Mouse (Mus musculus) forebrain, postnatal 0 days (tissue): ENCODE results near the gene Anapc16. TPM values are rescaled to one million over a fixed set of nuclear protein-coding genes. Genes with fewer than 3 reads are reported as not detected.
A peak's percentile ranks its signal among the peaks of the same experiment; 100 is the strongest.

ENCODE experiments used
- ATAC-seq: fragments of 200-750 bp; cut with Nextera tagmentation; 2 replicates; pipeline ENCODE4 v1.8.0; 2017; ENCODE audit warnings: mild to moderate bottlenecking, moderate library complexity
- DNase-seq: peaks from one replicate; pipeline ENCODE4 v3.0.0-alpha.2; 2015
- H3K27ac ChIP-seq: fragments of 300-500 bp; sonication (generic); 2 replicates; pipeline ENCODE4 v1.5.1; 2014; ENCODE audit warnings: low read depth, mild to moderate bottlenecking, antibody characterized with exemption, low read length, moderate library complexity, mixed read lengths
- H3K27me3 ChIP-seq: fragments of 300-500 bp; sonication (generic); 2 replicates; pipeline ENCODE4 v1.6.1; 2014; ENCODE audit warnings: mild to moderate bottlenecking, low read length, mixed read lengths; ENCODE audit not compliant: insufficient read depth
- H3K36me3 ChIP-seq: fragments of 300-500 bp; sonication (generic); 2 replicates; pipeline ENCODE4 v1.6.1; 2014; ENCODE audit warnings: mild to moderate bottlenecking, moderate library complexity; ENCODE audit not compliant: insufficient read depth
- H3K4me1 ChIP-seq: fragments of 300-500 bp; sonication (generic); 2 replicates; pipeline ENCODE4 v1.6.1; 2014; ENCODE audit warnings: antibody characterized with exemption; ENCODE audit not compliant: insufficient read depth
- H3K4me2 ChIP-seq: fragments of 300-500 bp; sonication (generic); 2 replicates; pipeline ENCODE4 v1.6.1; 2014; ENCODE audit warnings: low read depth, mild to moderate bottlenecking, moderate library complexity
- H3K4me3 ChIP-seq: fragments of 300-500 bp; sonication (generic); 2 replicates; pipeline ENCODE4 v1.5.1; 2014; ENCODE audit warnings: low read depth, low read length, mixed read lengths
- H3K9ac ChIP-seq: fragments of 300-500 bp; sonication (generic); 2 replicates; pipeline ENCODE4 v1.6.1; 2014; ENCODE audit warnings: mild to moderate bottlenecking
- H3K9me3 ChIP-seq: fragments of 300-500 bp; sonication (generic); 2 replicates; pipeline ENCODE4 v1.6.1; 2016; ENCODE audit warnings: low read length
- CTCF ChIP-seq: sonication (generic); IDR thresholded peaks from 2 replicates; pipeline ENCODE4 v1.5.1; 2016; ENCODE audit warnings: antibody characterized with exemption, control low read depth, low read depth
- WGBS: fragments of 180-500 bp; shearing (Covaris S2); extraction: QIAGEN DNeasy Blood & Tissue Kit; methylation state at CpG from one replicate; pipeline ENCODE4 v1.1.7; 2014; 5-methylcytosine and 5-hydroxymethylcytosine counted together
- polyA plus RNA-seq: library from polyadenylated mRNA; unstranded; fragments of >200 nt; fragmentation: Nextera tagmentation; extraction: Ambion mirVana; gene quantifications from 2 replicates; pipeline ENCODE4 v1.2.1, GENCODE M21; 2015
- total RNA-seq: library from RNA; depleted of rRNA; stranded (reverse); fragments of >200 nt; gene quantifications from 2 replicates; pipeline ENCODE4 v1.2.3, GENCODE M21; 2014

Anapc16 gene
- total and polyA plus RNA-seq, 2 experiments from 2014 or later = 115 to 117 TPM

GRCm38 (mm10) chr10:59958458-59958857 is 44.5 kb downstream of the Anapc16 start:
- H3K4me2 ChIP-seq = peak overlapping the region; percentile 35
- ATAC-seq (peak; percentile 67), DNase-seq (peak; percentile 61)

GRCm38 (mm10) chr10:59957171-59958149 is 45.5 kb downstream of the Anapc16 start:
- Histone ChIP-seq H3K27ac (peak overlapping the region; percentile 73), H3K27me3 (no peaks in the 10 kb centered on the region), H3K4me3 (no peak overlapping the region), H3K9me3 (no peaks in the 10 kb centered on the region), H3K9ac (peak overlapping the region; percentile 35), H3K4me2 (peak overlapping the region; percentile 35), H3K4me1 (peaks cover 23% of the 10 kb centered on the region), H3K36me3 (no peaks in the 10 kb centered on the region)
- peak; percentile 81 for DNase-seq
- WGBS = 12% methylated on average over 25 of the region's 25 CpGs
- peak; percentile 70 for ATAC-seq
- no peak for TF ChIP-seq CTCF

More at GRCm38 (mm10) chr10:59958458-59958857, 44.5 kb downstream of the Anapc16 start:
- no peak for TF ChIP-seq CTCF
- H3K27me3 ChIP-seq = no peaks in the 10 kb centered on the region
- 16% methylated on average over 5 of the region's 5 CpGs for WGBS
- no peaks in the 10 kb centered on the region for H3K36me3 ChIP-seq
- no peak overlapping the region for H3K4me3 ChIP-seq
- H3K4me1 ChIP-seq = peaks cover 23% of the 10 kb centered on the region
- no peaks in the 10 kb centered on the region for H3K9me3 ChIP-seq
- peak overlapping the region; percentile 73 for H3K27ac ChIP-seq
- H3K9ac ChIP-seq = peak overlapping the region; percentile 35

GRCm38 (mm10) chr10:59956681-59957080 is 46.3 kb downstream of the Anapc16 start:
- 44% methylated on average over 5 of the region's 5 CpGs for WGBS
- ATAC-seq = no peak

GRCm38 (mm10) chr10:59953564-59954039 is 49.3 kb downstream of the Anapc16 start:
- ATAC-seq = no peak
- Histone ChIP-seq H3K4me2 (no peak overlapping the region), H3K36me3 (peaks cover 3% of the 10 kb centered on the region; the same call in 1 of the 2 replicates), H3K9ac (no peak overlapping the region), H3K27me3 (no peaks in the 10 kb centered on the region), H3K4me3 (no peak overlapping the region), H3K27ac (peak overlapping the region; percentile 40; the same call in 1 of the 2 replicates), H3K4me1 (peaks cover 34% of the 10 kb centered on the region), H3K9me3 (no peaks in the 10 kb centered on the region)
- 31% methylated on average over 7 of the region's 7 CpGs for WGBS
- no peak for TF ChIP-seq CTCF
- DNase-seq = no peak

More at GRCm38 (mm10) chr10:59956681-59957080, 46.3 kb downstream of the Anapc16 start:
- DNase-seq = peak; percentile 50
- H3K4me2 ChIP-seq = no peak overlapping the region
- no peaks in the 10 kb centered on the region for H3K9me3 ChIP-seq
- H3K4me3 ChIP-seq = no peak overlapping the region
- H3K4me1 ChIP-seq = peaks cover 23% of the 10 kb centered on the region
- no peaks in the 10 kb centered on the region for H3K36me3 ChIP-seq
- H3K27ac ChIP-seq = peak overlapping the region; percentile 73
- TF ChIP-seq CTCF = no peak
- H3K27me3 ChIP-seq = no peaks in the 10 kb centered on the region
- H3K9ac ChIP-seq = 0 out of 2 replicates have a peak overlapping the region, but pooled peaks have one; percentile 35

GRCm38 (mm10) chr10:59952781-59953563 is 50.0 kb downstream of the Anapc16 start:
- no peak for ATAC-seq
- H3K36me3 ChIP-seq = peaks cover 3% of the 10 kb centered on the region; the same call in 1 of the 2 replicates
- DNase-seq = no peak
- no peaks in the 10 kb centered on the region for H3K9me3 ChIP-seq
- peak overlapping the region; percentile 96 for H3K9ac ChIP-seq
- 24% methylated on average over 16 of the region's 16 CpGs for WGBS
- H3K27ac ChIP-seq = peak overlapping the region; percentile 94
- H3K4me1 ChIP-seq = peaks cover 34% of the 10 kb centered on the region
- peak overlapping the region; percentile 75 for H3K4me3 ChIP-seq
- peak overlapping the region; percentile 94 for H3K4me2 ChIP-seq
- TF ChIP-seq CTCF = no peak
- H3K27me3 ChIP-seq = no peaks in the 10 kb centered on the region

- 1% methylated on average over 31 of the region's 31 CpGs for WGBS
- H3K27me3 ChIP-seq = no peaks in the 10 kb centered on the region
- 0 out of 2 replicates have a peak, but pooled peaks have one; percentile 11 for TF ChIP-seq CTCF
- H3K36me3 ChIP-seq = peaks cover 3% of the 10 kb centered on the region; the same call in 1 of the 2 replicates
- peak overlapping the region; percentile 96 for H3K9ac ChIP-seq
- peak overlapping the region; percentile 94 for H3K4me2 ChIP-seq
- H3K27ac ChIP-seq = peak overlapping the region; percentile 94
- ATAC-seq (peak; percentile 42), DNase-seq (peak; percentile 83)
- H3K4me1 ChIP-seq = peaks cover 29% of the 10 kb centered on the region
- no peaks in the 10 kb centered on the region for H3K9me3 ChIP-seq
- peak overlapping the region; percentile 75 for H3K4me3 ChIP-seq
These were observed 50.7 kb downstream of the Anapc16 start for GRCm38 (mm10) chr10:59952152-59952780.
